Mouse (Mus musculus) cerebellum, adult 11 months (tissue): Measurements from ENCODE around the gene Gng3.

Experiments used
- DNase-seq: peaks from one replicate; pipeline ENCODE4 v3.0.0; 2022

The Gng3 gene

GRCm38 (mm10) chr19:8803879-8804660 lies 34.9 kb downstream of the Gng3 start:
- no peak for DNase-seq

- no peak for DNase-seq
Observed at GRCm38 (mm10) chr19:8803204-8803780, 35.7 kb downstream of the Gng3 start.

GRCm38 (mm10) chr19:8802130-8802821 lies 36.7 kb downstream of the Gng3 start, which contains the start of gene Zbtb3:
Gene Zbtb3 (plus strand): TSS chr19:8802555.
- DNase-seq, result peak; percentile 94

GRCm38 (mm10) chr19:8798947-8799315 lies 40.1 kb downstream of the Gng3 start:
- no peak for DNase-seq

- peak; percentile 86 for DNase-seq
Observed at GRCm38 (mm10) chr19:8798264-8798946, 40.6 kb downstream of the Gng3 start, which contains the start of gene Polr2g. Gene Polr2g (minus strand): TSS chr19:8798577.

GRCm38 (mm10) chr19:8790171-8790570 lies 48.8 kb downstream of the Gng3 start:
- DNase-seq, result no peak

GRCm38 (mm10) chr19:8789171-8789570 lies 49.8 kb downstream of the Gng3 start:
- DNase-seq, result no peak

- no peak for DNase-seq
Observed at GRCm38 (mm10) chr19:8788521-8788920, 50.5 kb downstream of the Gng3 start.
